Mouse (Mus musculus): ENCODE data around the gene Cactin. TPM values are rescaled to one million over a fixed set of nuclear protein-coding genes. Genes with fewer than 3 reads are reported as not detected.

Gene Cactin
- polyA plus RNA-seq, 1 experiment from 2014 or later, result 40.7 TPM

GRCm38 (mm10) chr10:81289811-81290210 is 31.1 kb upstream of the Cactin start:
- Histone ChIP-seq H3K4me1 (peaks cover 38% of the 10 kb centered on the region), H3K9ac (replicated peaks) (no peak overlapping the region), H3K36me3 (no peaks in the 10 kb centered on the region), H3K27ac (replicated peaks) (no peak overlapping the region), H3K4me2 (replicated peaks) (no peak overlapping the region), H3K4me3 (no peak overlapping the region), H3K9me3 (no peaks in the 10 kb centered on the region), H3K27me3 (peaks cover 5% of the 10 kb centered on the region)
- no peak for ATAC-seq (replicated peaks)
- 68% methylated on average over 14 of the region's 14 CpGs for WGBS

GRCm38 (mm10) chr10:81290698-81291460 is 30.0 kb upstream of the Cactin start:
- Histone ChIP-seq H3K4me3 (no peak overlapping the region), H3K36me3 (no peaks in the 10 kb centered on the region), H3K27ac (replicated peaks) (no peak overlapping the region), H3K9ac (replicated peaks) (no peak overlapping the region), H3K9me3 (no peaks in the 10 kb centered on the region), H3K4me1 (peaks cover 41% of the 10 kb centered on the region), H3K4me2 (replicated peaks) (no peak overlapping the region), H3K27me3 (no peaks in the 10 kb centered on the region; the same call in 1 of the 2 replicates)
- WGBS, result 11% methylated on average over 24 of the region's 24 CpGs
- no peak for ATAC-seq (replicated peaks)

DNA sequence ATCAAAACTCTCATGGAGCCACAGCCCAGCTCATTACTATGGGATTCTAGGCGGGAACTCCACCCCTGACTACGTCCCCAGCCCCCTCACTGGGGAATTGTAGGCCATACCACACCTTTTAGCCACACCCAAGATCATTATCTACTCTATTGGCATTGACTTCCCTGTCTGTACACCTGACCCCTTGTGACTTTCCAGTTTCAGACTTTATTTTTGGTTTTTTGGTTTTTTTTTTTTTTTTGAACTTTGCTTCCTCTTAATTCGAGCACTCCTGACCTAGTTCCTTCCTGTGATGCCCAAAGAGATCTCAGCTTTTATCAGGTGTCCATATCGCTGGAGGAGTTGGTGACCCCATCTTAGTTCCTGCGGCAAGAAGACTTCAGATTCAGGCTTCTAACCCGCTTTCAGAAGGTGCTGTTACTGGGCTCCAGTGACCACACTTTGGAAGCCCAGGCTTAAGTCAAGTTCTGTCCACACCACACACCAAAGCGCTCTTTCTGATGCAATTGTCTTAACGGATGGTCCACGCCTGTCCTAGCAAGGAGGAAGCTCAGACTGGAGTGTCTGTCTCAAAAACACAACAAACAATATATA is 29.3 kb upstream of the Cactin start, which contains the start of gene Tjp3:
TSS of gene Tjp3 (minus strand) at position 71 of the 594 bp plus-strand sequence.
- Histone ChIP-seq H3K9ac (replicated peaks) (no peak within 1 kb of the TSS), H3K27me3 (no peaks in the 10 kb centered on the region; the same call in 1 of the 2 replicates), H3K4me2 (replicated peaks) (peak within 1 kb of the TSS; percentile 74; the same call in 1 of the 2 replicates), H3K9me3 (no peaks in the 10 kb centered on the region), H3K27ac (replicated peaks) (no peak within 1 kb of the TSS), H3K4me1 (peaks cover 45% of the 10 kb centered on the region), H3K4me3 (peak within 1 kb of the TSS; percentile 97), H3K36me3 (no peaks in the 10 kb centered on the region)
- ATAC-seq (replicated peaks), result no peak
- 77% methylated on average over 9 of the region's 9 CpGs for WGBS

DNA sequence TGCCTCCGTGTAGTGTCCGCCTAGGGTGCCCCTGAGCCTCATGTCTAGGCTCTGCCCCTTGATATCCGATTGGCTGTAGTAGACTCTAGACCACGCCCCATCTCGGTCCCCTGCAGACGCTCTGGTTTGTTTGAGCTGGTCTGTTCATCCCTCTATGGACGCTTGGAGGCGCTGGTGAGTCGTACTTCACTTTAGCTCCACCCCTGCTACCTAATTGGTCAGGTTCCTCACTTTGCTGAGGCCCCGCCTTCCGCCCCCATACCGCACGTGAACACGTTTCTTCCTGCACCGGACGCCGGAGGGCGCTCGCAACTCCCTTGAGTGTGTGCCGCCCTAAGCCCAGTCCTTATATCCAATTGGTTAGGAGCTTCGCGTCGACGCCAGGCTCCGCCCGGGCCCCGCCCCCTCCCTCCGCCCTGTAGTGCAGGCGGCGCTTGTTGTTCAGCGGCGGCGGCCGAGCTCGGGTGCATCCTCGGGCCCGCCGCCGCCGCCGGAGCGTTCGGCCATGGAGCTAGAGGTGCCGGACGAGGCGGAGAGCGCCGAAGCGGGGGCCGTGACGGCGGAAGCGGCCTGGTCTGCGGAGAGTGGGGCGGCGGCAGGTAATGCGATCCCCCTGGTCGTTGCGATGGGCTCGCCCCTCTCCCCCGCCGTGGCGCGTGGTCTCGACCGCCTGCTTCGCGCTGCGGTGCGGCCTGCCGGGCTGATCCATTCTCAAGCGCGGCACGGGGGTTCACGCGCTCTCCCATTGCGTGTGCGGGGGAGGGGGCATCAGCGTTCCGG is 28.2 kb upstream of the Cactin start, which contains the start of gene Pip5k1c:
TSS of gene Pip5k1c (plus strand) at position 410 of the 780 bp plus-strand sequence.
- Histone ChIP-seq H3K27ac (replicated peaks) (peak within 1 kb of the TSS; percentile 95), H3K4me2 (replicated peaks) (peak within 1 kb of the TSS; percentile 74), H3K4me1 (peaks cover 47% of the 10 kb centered on the region), H3K9ac (replicated peaks) (peak within 1 kb of the TSS; percentile 95), H3K27me3 (no peaks in the 10 kb centered on the region; the same call in 1 of the 2 replicates), H3K4me3 (peak within 1 kb of the TSS; percentile 97), H3K9me3 (no peaks in the 10 kb centered on the region), H3K36me3 (no peaks in the 10 kb centered on the region)
- WGBS, result under 1% methylated on average over 75 of the region's 80 CpGs
- peak; percentile 95 for ATAC-seq (replicated peaks)

GRCm38 (mm10) chr10:81293334-81294030 is 27.4 kb upstream of the Cactin start:
- 3% methylated on average over 25 of the region's 25 CpGs for WGBS
- Histone ChIP-seq H3K9ac (replicated peaks) (peak overlapping the region; percentile 95), H3K4me1 (peaks cover 47% of the 10 kb centered on the region), H3K9me3 (no peaks in the 10 kb centered on the region), H3K4me2 (replicated peaks) (peak overlapping the region; percentile 74), H3K4me3 (peak overlapping the region; percentile 97), H3K27me3 (no peaks in the 10 kb centered on the region; the same call in 1 of the 2 replicates), H3K27ac (replicated peaks) (peak overlapping the region; percentile 95), H3K36me3 (no peaks in the 10 kb centered on the region)
- ATAC-seq (replicated peaks), result peak; percentile 24

DNA sequence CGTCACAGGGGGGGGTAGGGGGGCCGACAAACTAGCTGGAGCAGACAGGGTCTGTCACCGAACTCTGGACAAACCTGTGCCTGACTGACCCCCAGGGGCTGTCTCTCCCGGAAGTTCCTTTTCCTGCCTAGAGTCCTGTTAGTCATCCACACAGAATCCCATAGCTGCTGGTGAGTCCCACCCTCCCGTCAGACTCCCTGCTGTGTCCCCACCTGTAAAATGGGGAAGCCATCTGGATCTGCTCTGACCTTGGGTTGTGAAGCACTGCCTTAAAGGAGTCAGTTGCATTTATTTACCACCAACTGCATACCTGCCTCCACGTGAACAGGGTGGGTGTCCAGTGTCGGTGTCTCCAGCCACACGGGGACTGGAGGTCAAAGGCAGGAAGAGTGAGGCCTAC is 26.5 kb upstream of the Cactin start:
- H3K9me3 ChIP-seq, result no peaks in the 10 kb centered on the region
- H3K27me3 ChIP-seq, result no peaks in the 10 kb centered on the region; the same call in 1 of the 2 replicates
- peak overlapping the region; percentile 74 for H3K4me2 ChIP-seq (replicated peaks)
- 71% methylated on average over 8 of the region's 8 CpGs for WGBS
- peak overlapping the region; percentile 97 for H3K4me3 ChIP-seq
- peaks cover 45% of the 10 kb centered on the region for H3K4me1 ChIP-seq
- no peaks in the 10 kb centered on the region for H3K36me3 ChIP-seq
- peak overlapping the region; percentile 95 for H3K9ac ChIP-seq (replicated peaks)
- no peak for ATAC-seq (replicated peaks)
- H3K27ac ChIP-seq (replicated peaks), result no peak overlapping the region

DNA sequence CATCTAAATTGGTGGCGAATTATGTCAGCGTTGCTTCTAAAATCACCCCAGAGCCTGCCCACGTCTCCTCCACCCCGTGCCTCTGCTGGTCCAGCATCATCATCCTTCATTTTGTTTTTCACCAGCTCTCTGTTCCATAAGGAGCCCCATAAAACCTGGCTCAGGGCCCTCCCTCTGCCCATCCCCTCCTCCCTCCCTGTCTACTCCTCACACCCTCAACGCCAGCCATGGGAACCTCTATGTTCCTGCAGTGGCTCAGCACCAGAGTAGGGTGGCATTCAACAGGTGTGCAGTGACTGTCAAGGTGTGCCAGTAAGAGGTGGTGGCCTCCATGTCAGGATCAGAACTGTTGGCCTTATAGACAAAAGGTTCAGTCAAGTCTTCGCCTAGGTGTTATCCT is 25.7 kb upstream of the Cactin start:
- Histone ChIP-seq H3K9me3 (no peaks in the 10 kb centered on the region), H3K36me3 (no peaks in the 10 kb centered on the region), H3K4me1 (peaks cover 44% of the 10 kb centered on the region), H3K27ac (replicated peaks) (no peak overlapping the region), H3K27me3 (no peaks in the 10 kb centered on the region; the same call in 1 of the 2 replicates), H3K4me3 (no peak overlapping the region), H3K9ac (replicated peaks) (no peak overlapping the region), H3K4me2 (replicated peaks) (0 out of 2 replicates have a peak overlapping the region, but pooled peaks have one; percentile 74)
- WGBS, result 91% methylated on average over 6 of the region's 6 CpGs
- no peak for ATAC-seq (replicated peaks)

DNA sequence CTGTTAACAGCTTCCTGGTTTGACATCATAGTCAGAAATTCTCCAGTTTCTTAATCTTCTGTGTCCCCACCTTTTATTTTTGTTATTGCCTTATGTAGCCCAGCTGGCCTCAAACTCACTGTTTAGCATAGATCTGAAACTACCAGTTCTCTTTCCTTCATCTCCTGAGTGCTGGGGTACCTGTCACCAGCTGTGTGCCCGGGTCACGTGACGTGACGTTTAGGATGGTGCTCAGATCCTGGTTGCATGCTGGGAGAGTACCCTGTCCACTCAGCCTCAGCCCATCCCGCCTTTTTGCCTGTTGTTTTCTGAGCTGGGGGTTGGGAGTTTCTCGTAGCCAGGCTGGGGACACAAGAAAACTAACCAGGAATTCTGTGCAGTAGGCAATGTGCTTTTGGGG is 23.7 kb upstream of the Cactin start:
- Histone ChIP-seq H3K27ac (replicated peaks) (no peak overlapping the region), H3K27me3 (no peaks in the 10 kb centered on the region), H3K4me3 (no peak overlapping the region), H3K4me1 (peaks cover 36% of the 10 kb centered on the region), H3K9me3 (no peaks in the 10 kb centered on the region), H3K9ac (replicated peaks) (no peak overlapping the region), H3K4me2 (replicated peaks) (no peak overlapping the region), H3K36me3 (no peaks in the 10 kb centered on the region)
- no peak for ATAC-seq (replicated peaks)
- 86% methylated on average over 6 of the region's 6 CpGs for WGBS

GRCm38 (mm10) chr10:81297845-81298244 is 23.1 kb upstream of the Cactin start:
- no peak overlapping the region for H3K9ac ChIP-seq (replicated peaks)
- no peak for ATAC-seq (replicated peaks)
- no peak overlapping the region for H3K27ac ChIP-seq (replicated peaks)
- no peaks in the 10 kb centered on the region for H3K27me3 ChIP-seq
- H3K4me1 ChIP-seq, result peaks cover 42% of the 10 kb centered on the region
- no peaks in the 10 kb centered on the region for H3K9me3 ChIP-seq
- H3K4me2 ChIP-seq (replicated peaks), result no peak overlapping the region
- H3K4me3 ChIP-seq, result no peak overlapping the region
- H3K36me3 ChIP-seq, result no peaks in the 10 kb centered on the region
- 88% methylated on average over 10 of the region's 10 CpGs for WGBS

GRCm38 (mm10) chr10:81298369-81299100 is 22.4 kb upstream of the Cactin start:
- H3K27ac ChIP-seq (replicated peaks), result no peak overlapping the region
- ATAC-seq (replicated peaks), result no peak
- H3K9ac ChIP-seq (replicated peaks), result no peak overlapping the region
- H3K27me3 ChIP-seq, result no peaks in the 10 kb centered on the region
- peaks cover 49% of the 10 kb centered on the region for H3K4me1 ChIP-seq
- no peaks in the 10 kb centered on the region for H3K36me3 ChIP-seq
- 96% methylated on average over 17 of the region's 17 CpGs for WGBS
- no peak overlapping the region for H3K4me3 ChIP-seq
- H3K4me2 ChIP-seq (replicated peaks), result no peak overlapping the region
- no peaks in the 10 kb centered on the region for H3K9me3 ChIP-seq

Data from forebrain, embryonic 15.5 days (tissue).